Mouse (Mus musculus) heart, postnatal 36 days (tissue): ENCODE data around the gene Nudt13. TPM values are rescaled to one million over a fixed set of nuclear protein-coding genes. Genes with fewer than 3 reads are reported as not detected.

Experiments used
- DNase-seq, 2 experiments: peaks; one replicate each; pipeline ENCODE4 v3.0.0; 2021 to 2022
- intact Hi-C: fragments of 180-260 bp; cut with DNase I; formaldehyde crosslinking; loops from one replicate; pipeline ENCODE4 v1.15.1; 2025
- total RNA-seq, 2 experiments: library from RNA; stranded (reverse); gene quantifications; 2 replicates each; pipeline ENCODE4 v1.2.3; 2021

Nudt13 gene
- total RNA-seq, 2 experiments from 2014 or later, result 28.3 to 35.8 TPM

DNA sequence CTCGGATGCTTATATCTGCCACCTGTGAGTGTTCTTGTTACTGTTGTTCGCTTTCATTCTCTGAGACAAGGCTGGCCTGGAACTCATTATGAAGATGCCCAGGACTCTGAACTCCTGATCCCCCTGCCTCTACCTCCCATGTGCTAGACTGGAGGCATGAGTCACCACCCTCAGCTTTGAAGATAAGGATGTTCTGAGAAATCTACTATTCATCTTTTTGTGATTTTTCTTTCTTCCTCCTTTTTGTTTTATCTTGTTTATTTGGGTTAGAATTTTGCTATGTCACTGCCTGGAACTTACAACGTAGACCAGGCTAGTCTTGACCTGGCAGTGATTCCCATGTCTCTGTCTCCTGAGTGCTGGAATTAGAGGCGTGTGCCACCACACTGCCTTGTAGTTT, 36.8 kb downstream of the Nudt13 start:
- intact Hi-C loops, result no loop called here
- no peak for DNase-seq

DNA sequence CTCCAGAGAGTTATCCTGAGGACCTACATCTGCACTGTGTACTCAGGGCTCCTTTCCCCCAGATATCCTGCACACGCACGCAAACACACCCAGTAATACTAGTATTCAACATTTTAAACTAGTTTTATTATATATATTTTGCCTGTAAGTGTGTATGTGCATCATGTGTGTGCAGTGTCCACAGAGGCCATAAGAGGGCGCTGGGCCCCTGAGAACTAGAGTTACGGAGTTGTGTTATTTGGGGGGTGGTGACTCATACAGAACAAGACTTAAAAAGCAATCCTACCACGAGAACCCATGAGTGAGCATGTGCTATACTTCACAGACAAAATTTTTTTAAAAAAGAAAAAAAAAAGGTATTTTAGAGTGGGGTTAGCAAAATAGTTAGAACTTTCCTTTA, 44.9 kb downstream of the Nudt13 start:
- DNase-seq, result no peak
- intact Hi-C loops, result no loop called here

DNA sequence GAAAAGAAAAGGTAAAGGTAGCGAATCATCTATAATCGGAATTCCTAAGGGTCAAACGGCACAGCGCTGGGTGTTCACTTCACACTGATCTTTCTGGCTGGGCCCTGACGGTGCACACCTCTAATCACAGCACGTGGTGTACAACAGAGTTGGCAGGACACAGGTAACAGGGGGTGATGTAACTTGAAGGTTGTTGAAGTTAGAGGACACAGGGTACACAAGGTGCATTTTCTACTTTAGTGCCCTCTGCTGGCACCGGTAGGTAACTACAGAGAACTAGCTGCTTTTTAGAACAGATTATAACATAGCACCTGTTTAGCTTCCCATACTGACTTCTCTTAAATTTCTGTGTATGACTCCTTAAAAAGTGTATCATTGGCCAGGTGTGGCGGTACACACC, 45.7 kb downstream of the Nudt13 start:
- intact Hi-C loops, result no loop called here
- peak; percentile 13 to 16 for DNase-seq

DNA sequence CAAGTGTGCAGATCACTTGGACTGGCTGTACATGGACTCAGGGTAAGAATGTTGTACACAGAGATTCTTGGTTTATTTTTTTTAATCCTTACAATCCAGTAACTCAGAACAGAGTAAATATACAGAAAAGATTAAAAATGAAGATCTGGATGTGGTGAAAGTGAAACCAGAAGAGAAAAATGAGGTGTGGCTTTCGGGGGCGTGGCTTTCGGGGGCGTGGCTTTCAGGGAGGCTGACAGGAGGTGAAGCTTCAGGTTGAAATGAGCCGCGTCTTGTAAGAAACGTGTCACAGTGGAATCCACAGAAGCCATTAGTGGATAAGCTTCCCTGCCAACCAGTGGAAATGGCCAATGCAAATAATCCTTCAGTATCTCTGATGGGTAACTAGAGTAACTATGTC, 46.4 kb downstream of the Nudt13 start:
- no peak for DNase-seq
- intact Hi-C loops, result no loop called here

DNA sequence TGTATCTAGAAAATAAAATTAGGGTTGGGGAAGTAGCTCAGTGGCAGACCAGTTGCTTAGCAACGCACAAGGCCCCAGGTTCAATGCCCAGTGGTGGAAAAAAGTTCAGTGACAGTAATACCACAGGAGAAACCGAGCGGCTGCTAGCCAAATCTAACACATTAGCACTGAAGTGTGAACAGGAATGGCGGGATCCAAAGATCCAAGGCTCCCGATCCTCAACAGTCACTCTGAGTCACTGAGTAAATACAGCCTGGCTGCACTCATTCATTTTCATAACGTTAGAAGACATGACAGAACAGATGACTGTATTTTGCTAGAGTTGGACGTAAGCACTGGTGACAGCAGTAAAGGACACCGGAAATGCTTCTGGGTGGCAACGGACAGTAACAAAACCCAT, 51.4 kb downstream of the Nudt13 start:
- no peak for DNase-seq
- intact Hi-C loops, result no loop called here

DNA sequence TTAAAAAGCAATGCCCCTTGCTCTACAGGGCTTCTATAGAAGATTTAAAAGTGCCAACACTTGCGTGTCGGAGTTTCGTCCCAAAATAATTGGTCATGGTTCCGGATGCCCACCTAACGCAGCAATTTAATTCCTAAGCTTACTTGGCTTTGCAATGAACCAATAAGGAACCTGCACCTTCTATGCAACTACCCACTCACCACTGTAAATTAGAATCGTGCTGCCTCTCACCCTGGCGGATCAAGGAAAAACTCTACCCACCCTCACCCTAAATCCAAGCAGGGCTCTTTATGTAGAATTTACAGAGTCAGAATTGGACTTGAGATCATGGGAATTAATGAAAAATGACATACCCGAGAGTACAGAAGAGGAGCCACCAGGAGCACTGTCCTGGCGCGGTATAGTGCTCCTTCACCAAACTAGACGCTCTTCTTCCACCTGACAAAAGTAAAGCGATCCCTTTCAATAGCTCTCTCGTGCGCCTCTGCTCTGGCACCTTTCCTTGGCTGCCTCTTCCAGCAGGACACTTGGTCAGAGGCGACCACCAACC, 53.0 kb downstream of the Nudt13 start:
- DNase-seq, result no peak
- intact Hi-C loops, result no loop called here

DNA sequence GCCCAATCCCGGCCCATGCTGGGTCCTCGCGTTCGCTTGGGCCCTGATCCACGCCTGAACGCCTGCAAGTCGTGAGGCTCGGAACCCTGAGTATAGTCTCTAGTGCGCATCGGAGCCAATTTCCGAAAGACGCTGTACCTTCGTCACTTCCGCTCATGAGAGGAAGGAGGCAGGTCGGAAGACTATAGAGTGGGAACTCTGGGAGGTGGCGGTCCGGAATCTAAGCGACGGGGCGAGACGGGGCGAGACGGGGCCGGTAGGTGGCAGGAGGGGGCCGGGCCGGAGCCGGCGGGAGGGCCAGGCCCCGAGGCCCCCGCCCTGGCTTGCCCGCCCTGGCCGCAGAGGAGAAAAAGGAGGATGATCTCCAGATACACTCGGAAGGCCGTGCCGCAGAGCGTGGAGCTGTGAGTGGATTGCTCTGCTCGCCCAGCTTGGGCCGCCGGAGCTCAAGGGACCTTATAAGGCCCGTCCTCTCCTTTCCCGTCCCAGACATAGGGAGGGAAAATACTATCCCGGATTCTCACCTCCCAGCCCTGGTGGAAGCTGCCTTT, 53.6 kb downstream of the Nudt13 start, which contains the start of the genes Ecd and Fam149b:
Ecd (minus strand) TSS at position 131 of the 551 bp plus-strand sequence.
Fam149b (plus strand) TSS at position 172 of the 551 bp plus-strand sequence.
- intact Hi-C loops, result loop anchor here (2.0 kb wide), 1 partner anchor 41 kb away; the partner anchor contains the start of gene Dnajc9
- peak; percentile 91 to 94 for DNase-seq

DNA sequence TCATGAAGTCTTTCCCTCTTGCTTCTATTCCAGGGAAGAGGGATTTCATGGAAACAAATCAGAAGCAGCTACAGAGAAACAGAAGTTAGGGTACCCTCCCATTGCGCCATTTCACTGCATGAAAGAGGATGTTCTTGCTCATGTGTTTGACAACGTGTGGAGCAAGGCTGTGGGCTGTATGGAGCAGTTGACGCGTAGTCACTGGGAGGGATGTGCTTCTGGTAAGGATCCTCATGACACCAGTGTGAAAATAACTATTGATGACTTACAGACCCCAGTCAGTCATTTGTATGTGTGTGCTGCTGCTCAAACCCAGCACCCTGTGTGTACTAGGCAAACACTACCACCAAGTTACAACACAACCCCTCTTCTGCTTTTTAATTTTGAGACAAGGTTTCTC, 68.7 kb downstream of the Nudt13 start:
- DNase-seq, result no peak
- intact Hi-C loops, result no loop called here

Other genes with a start within 250 kb of the Nudt13 start
- gene Saysd1, start 156.2 kb upstream of the Nudt13 start, total RNA-seq, result 1 to 10 TPM; 2.7 to 3.2 TPM
- gene Kcnk5, start 112.9 kb upstream of the Nudt13 start, total RNA-seq, result under 1 TPM; 0.54 to 0.75 TPM
- gene Kcnk16, start 25.5 kb upstream of the Nudt13 start, total RNA-seq, result not detected
- 10 to 100 TPM; 34.3 to 35.3 TPM for gene Ecd, start 53.4 kb downstream of the Nudt13 start, total RNA-seq
- gene Fam149b, start 53.5 kb downstream of the Nudt13 start, total RNA-seq, result 10 to 100 TPM; 29.6 to 35.0 TPM
- gene Dnajc9, start 94.2 kb downstream of the Nudt13 start, total RNA-seq, result 10 to 100 TPM; 10.7 to 13.8 TPM
- 10 to 100 TPM; 64.9 to 71.7 TPM for gene Mrps16, start 98.9 kb downstream of the Nudt13 start, total RNA-seq
- gene Cfap70, start 157.5 kb downstream of the Nudt13 start, total RNA-seq, result not detected
- gene Anxa7, start 185.4 kb downstream of the Nudt13 start, total RNA-seq, result 10 to 100 TPM; 52.3 to 55.4 TPM
- under 1 TPM; 0.41 to 0.58 TPM for gene Mss51, start 202.2 kb downstream of the Nudt13 start, total RNA-seq